Mouse (Mus musculus): ENCODE measurements around the gene Dusp18.

- no peak for TF ChIP-seq POLR2A (IDR thresholded peaks at IDR 0.05; ENCODE audit: insufficient read depth, low read depth, low read length)
- no peak for TF ChIP-seq CTCF (IDR thresholded peaks at IDR 0.05)
- no peak for TF ChIP-seq EP300 (IDR thresholded peaks at IDR 0.05; ENCODE audit: insufficient read depth, low read depth, low read length)
Measured at GRCm38 (mm10) chr11:3930019-3930418, 35.0 kb downstream of the Dusp18 start.

All from heart, adult 2 months (tissue).